Mouse (Mus musculus) heart, adult 18-20 months (tissue): ENCODE results near the gene Alms1. TPM values are rescaled to one million over a fixed set of nuclear protein-coding genes. Genes with fewer than 3 reads are reported as not detected.
"Not testable (repeated sequence)": the region's sequence is repeated elsewhere in the genome, so short reads cannot be mapped to it uniquely, and the experiment has no call there.

ENCODE experiments used
- DNase-seq, 2 experiments: peaks; one replicate each; pipeline ENCODE4 v3.0.0; 2021 to 2022; ENCODE audit warnings: mixed read lengths in 1 of 2
- long read RNA-seq, 2 experiments: library from polyadenylated mRNA; stranded (forward); transcript quantifications; one replicate each; pipeline ENCODE4 v2.0.0; 2021
- total RNA-seq, 2 experiments: library from RNA; stranded (reverse); gene quantifications; 2 replicates each; pipeline ENCODE4 v1.2.3; 2021

Alms1 gene
- total RNA-seq, result 1 to 10 TPM; 1.8 to 2.2 TPM
- long read RNA-seq, experiment 1, result 0 reads
- long read RNA-seq, experiment 2, result 0 reads

DNA sequence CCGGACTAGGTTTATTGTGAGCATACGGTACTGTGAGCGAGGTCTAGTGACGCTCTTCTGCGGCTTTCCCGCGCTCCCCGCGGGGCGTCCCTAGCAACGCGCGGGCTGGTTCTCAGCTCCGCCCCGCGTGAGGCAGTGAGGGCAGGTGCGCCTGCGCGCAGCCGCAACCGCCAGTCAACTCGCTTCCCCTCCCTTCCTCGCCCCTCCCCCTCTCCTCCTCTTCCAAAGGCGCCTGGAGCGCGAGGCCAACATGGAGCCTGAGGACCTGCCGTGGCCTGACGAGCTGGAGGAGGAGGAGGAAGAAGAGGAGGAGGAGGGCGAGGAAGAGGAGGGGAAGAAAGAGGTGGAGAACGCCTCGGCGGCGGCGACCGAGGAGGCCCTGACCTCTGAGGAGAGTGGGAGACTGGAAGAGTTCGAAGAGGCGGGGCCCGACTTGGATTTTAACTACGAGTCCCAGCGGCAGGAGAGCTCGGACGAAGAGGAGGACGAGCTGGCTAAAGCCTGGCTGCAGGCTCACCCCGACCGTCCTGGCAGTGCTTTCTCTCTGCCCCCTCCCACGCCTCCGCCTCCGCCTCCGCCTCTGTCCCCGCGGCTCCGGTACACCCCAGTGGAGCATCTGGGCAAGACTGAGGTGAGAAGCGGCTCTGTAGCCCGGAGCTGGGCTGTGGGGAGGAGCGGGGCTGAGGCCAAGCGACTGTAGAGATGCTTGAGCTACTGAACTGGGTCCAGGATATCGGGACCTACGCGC is at the start of gene Alms1:
Alms1 (plus strand) TSS at position 136 of the 748 bp plus-strand sequence.
- DNase-seq, result peak; percentile 95 to 96

DNA sequence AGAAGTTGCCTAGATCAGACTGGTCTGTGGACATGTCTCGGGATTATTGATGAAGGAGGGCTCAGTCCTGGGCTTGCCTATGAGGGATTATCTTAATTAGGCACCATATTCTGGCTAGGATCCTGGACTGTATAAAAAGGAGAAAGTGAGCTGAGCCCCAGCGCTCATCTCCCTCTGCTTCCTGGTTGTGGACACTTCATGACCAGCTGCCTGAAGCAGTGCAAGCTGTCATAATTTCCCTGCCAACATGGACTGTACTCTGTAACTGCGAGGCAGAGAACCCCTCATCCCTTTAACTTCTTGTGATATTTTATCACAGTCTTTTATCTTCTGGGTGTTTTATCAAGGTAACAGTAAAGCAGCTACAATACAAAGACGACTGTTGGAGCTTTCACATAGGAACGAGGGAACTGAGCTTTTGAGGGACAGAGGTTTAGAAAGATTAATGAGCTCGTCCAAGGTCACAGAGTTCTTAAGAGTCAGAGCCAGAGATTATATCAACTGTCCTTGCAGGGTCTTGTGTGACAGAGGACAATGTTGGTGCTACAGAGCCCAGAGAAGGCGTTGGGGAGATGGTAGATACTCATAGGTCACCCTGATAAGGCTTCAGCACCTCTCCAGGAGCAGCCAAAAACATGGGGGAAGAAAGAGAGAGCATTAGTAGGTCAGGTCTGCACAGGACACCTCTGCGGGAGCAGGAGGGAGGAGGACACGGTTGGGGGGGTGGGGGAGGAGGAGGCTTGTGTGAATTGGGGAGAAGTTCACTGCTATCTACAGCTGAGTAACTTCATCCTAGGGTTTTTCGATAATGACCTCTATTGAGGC is 43.8 kb upstream of the Alms1 start:
- no peak for DNase-seq

DNA sequence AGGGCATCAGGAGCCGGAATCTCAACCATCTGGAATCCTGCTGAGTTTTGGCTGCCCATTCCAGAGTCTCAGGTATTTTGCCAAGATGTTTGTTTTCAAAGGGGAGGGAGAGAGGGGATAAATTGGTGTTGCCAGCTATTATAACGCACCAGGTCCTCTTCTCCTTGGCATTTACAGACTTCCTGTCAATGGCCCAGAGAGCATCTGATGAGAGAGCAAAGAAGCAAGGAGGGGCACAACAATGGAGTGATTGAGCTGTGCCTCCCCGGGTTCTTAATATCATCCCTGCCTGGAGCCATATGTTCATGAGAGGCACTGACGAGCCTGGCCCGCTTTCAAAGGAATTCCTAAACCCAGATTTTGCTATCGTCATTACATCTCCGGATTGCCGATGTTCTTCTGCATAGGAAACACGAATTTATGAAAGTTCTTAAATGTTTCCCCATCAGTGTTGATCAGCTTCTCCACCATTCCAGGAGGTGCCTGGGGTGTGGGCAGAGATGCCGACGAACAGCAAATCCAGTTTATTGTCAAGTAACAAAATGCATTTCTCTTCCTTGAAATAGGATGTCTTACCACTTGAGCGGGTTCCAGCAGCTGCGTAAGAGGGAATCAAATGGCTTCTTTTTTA is 43.0 kb upstream of the Alms1 start:
- no peak for DNase-seq

- no peak for DNase-seq
Measured at GRCm38 (mm10) chr6:85547642-85548041, 39.7 kb upstream of the Alms1 start.

GRCm38 (mm10) chr6:85562374-85562773 is 25.0 kb upstream of the Alms1 start:
- DNase-seq, result no peak

- no peak for DNase-seq
Measured at GRCm38 (mm10) chr6:85572816-85573215, 14.5 kb upstream of the Alms1 start.

DNA sequence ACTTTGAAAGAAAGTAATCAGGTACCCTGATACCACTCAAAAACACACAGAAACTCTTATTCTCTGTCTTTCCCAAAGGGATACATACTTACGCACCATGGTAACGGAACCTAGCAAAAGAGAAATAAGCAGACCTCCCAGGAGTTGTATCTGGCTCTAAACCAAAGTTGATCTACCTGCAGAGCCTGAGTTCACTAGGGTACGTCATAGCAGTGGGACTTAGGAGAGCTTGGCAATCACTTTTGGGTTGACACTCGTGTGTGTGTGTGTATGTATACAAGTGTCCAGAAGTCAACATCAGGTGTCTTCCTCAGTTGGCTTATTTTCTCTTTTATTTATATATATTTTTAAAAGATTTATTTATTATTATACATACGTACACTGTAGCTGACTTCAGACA is 5.6 kb upstream of the Alms1 start:
- no peak for DNase-seq

DNA sequence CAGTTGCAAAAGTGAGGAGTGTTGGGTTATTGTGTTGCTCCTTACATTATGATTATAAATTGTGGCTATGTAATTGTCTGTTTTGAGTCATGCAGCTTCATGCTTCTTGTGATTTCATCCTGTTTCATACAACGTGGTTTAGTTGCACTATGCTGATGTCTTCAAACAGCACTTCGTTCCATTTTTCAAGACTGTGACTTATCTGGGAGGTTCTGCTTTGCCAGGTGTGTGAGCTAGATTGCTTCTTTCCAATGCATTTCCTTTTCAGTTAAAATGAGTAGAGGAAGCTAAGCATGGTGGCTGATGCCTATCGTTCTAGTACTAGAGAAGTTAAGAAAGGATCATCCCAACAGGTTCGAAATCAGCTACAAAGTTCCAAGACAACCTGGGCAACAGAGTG is 2.7 kb upstream of the Alms1 start:
- no peak for DNase-seq

- DNase-seq, result peak in 1 of 2 experiments; percentile 10
Measured at GRCm38 (mm10) chr6:85586805-85587367, 445 bp upstream of the Alms1 start.

- no peak for DNase-seq
Measured at GRCm38 (mm10) chr6:85588164-85588563, 833 bp downstream of the Alms1 start.

- DNase-seq, result no peak
Measured at GRCm38 (mm10) chr6:85588568-85588967, 1.2 kb downstream of the Alms1 start.

GRCm38 (mm10) chr6:85590116-85590515 is 2.8 kb downstream of the Alms1 start:
- DNase-seq, result no peak

DNA sequence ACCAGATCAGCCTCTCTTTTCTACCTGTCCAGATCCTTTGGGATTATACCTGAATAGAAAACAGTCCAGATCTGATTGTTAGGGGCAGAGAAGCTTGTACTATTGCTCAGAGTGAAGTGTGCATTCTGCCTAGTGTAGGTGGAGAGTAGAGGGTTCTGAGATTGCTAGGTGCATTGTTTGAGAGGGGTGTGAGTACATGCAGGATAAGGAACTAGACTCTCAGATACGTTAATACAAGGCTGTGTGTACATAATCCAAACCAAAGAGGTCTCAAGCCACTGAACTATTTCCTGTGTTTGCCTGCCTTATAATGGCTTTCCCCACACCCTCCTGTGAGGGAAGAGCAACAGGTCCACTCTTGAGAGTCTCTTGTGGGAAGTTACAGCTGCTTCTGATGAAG is 12.0 kb downstream of the Alms1 start:
- DNase-seq, result no peak

DNA sequence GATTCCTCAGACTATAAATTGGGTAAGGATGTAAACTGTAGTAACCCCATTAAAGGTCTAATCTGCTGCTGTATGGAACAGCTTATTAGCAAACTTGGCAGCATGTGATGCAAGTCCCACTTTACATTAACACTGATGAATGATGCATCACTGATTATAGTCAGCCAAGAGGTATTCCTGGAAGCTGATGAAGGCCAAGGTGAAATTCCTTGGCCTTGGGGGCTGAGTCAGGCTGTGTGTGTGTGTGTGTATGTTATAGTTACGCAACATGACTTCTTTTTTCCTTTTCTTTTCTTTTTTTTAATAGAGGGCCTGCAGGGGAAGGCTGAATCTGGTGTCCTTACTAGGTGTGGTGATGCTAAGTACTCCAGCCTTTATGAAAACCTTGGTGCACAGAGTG is 23.2 kb downstream of the Alms1 start:
- no peak for DNase-seq

GRCm38 (mm10) chr6:85620826-85621225 is 33.5 kb downstream of the Alms1 start:
- DNase-seq, result no peak

GRCm38 (mm10) chr6:85621600-85621999 is 34.3 kb downstream of the Alms1 start:
- DNase-seq, result no peak

- no peak for DNase-seq
Measured at GRCm38 (mm10) chr6:85624511-85624910, 37.2 kb downstream of the Alms1 start.

DNA sequence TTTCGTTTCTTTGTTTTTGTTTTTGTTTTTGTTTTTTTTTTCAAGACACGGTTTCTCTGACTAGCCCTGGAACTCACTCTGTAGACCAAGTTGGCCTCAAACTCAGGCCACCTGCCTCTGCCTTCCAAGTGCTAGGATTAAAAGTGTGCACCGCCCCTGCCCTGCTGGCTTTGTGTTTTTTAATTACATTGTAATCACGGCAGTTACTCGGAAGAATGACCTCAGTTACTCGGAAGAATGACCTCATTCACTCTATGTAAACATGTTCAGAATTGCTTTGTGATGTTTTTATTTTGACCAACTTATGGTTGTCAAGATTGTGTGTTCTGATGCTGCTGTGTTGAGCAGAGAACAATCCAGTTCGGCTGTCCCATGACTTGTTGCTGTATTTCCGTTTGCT is 45.8 kb downstream of the Alms1 start:
- no peak for DNase-seq

DNA sequence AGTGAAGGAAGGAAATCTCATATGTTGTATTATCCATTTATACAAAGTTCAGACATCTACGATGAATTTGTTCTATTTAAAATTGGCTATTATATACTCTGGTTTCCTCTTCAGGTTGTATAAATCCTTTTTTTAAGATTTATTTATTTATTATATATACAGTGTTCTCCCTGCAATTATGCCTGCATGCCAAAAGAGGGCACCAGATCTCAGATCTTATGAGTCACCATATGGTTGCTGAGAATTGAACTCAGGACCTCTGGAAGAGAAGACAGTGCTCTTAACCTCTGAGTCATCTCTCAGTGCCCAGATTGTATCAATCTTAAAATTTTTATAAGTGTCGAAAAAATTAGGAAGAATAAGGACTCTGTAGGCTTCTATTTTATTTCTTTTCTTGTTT is 65.9 kb downstream of the Alms1 start:
- peak; percentile 1 to 4 for DNase-seq

DNA sequence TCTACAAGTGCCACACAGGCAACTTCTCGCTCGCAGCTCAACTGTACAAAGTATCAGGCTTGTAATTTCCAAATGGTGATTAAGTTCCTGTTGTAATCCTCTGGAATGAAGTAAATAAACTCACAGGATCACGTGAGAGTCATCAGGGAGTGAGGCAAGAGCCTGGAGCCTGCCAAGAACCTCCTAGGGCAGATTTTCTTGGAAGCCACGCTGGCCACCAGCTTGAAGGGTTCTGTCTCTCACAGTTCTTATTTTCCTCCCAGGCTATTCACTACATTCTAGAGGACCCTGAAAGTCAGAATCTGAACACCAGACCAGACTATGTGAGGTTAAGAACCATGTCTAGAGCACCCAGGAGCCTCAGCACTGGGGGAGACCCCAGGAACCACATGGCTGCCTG is 114.6 kb downstream of the Alms1 start:
- peak; percentile 68 to 76 for DNase-seq

DNA sequence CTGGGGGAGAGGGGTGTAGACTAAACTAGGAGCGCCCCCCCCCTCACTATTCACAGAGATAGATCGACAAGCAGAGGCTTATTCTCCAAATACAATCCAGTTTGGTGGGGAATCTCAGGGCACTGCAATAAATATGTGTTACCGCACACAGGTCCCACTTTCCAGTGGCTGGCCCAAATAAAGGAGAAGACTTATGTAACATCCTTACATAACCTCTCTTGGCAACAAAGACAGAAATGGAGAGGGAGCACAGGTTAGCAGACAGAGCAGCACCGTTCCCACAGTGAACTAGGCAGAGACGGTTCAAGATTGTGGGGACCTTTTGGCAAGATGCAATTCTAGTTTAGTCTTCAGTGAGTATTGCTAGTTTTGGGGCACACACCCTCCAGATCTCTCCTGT is 121.9 kb downstream of the Alms1 start:
- not testable (repeated sequence) for DNase-seq

GRCm38 (mm10) chr6:85709607-85710006 is 122.3 kb downstream of the Alms1 start:
- not testable (repeated sequence) for DNase-seq

DNA sequence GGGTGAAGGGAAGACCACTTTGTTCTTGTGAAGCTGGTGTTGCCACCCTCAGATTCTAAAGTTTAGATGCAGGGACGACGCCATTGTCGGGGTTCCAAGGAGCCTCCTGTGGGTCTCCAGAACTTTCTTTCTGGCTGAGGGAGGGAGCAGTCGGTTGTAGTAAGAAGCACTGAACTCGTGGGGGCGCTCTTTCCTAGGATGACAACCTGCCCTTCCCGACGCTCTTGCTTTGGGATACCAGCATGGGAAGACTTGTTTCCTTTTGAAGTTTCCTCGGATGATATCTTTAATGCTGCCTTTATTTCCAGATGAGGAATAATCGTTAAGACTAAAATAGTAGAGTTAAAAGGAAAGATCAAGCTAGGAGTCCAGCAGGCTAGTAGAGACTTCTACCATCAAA is 125.8 kb downstream of the Alms1 start, which contains the start of gene Nat8f7:
Nat8f7 (minus strand) TSS at position 101 of the 400 bp plus-strand sequence.
- peak; percentile 8 to 11 for DNase-seq
